Mouse (Mus musculus) lung, embryonic 14.5 days (tissue): ENCODE measurements around the gene Neurl3. TPM values are rescaled to one million over a fixed set of nuclear protein-coding genes. Genes with fewer than 3 reads are reported as not detected.

ENCODE experiments used
- ATAC-seq: fragments of 200-750 bp; cut with Nextera tagmentation; 2 replicates; pipeline ENCODE4 v1.8.0; 2017; ENCODE audit warnings: mild to moderate bottlenecking, moderate TSS enrichment, moderate library complexity; ENCODE audit not compliant: insufficient read depth
- DNase-seq: peaks from one replicate; pipeline ENCODE4 v3.0.0-alpha.2; 2015
- H3K27ac ChIP-seq: fragments of 300-500 bp; sonication (generic); 2 replicates; pipeline ENCODE4 v1.5.1; 2014; ENCODE audit warnings: low read depth, mild to moderate bottlenecking, moderate library complexity
- H3K27me3 ChIP-seq: fragments of 300-500 bp; sonication (generic); 2 replicates; pipeline ENCODE4 v1.6.1; 2014; ENCODE audit warnings: low read length, control low read depth; ENCODE audit not compliant: insufficient read depth
- H3K36me3 ChIP-seq: fragments of 300-500 bp; sonication (generic); 2 replicates; pipeline ENCODE4 v1.6.1; 2014; ENCODE audit warnings: control low read depth; ENCODE audit not compliant: insufficient read depth
- H3K4me1 ChIP-seq: fragments of 300-500 bp; sonication (generic); 2 replicates; pipeline ENCODE4 v1.6.1; 2014; ENCODE audit warnings: antibody characterized with exemption, control low read depth; ENCODE audit not compliant: insufficient read depth
- H3K4me2 ChIP-seq: fragments of 300-500 bp; sonication (generic); 2 replicates; pipeline ENCODE4 v1.6.1; 2014; ENCODE audit warnings: mild to moderate bottlenecking
- H3K4me3 ChIP-seq: fragments of 300-500 bp; sonication (generic); 2 replicates; pipeline ENCODE4 v1.5.1; 2014; ENCODE audit warnings: low read depth, low read length
- H3K9ac ChIP-seq: fragments of 300-500 bp; sonication (generic); 2 replicates; pipeline ENCODE4 v1.6.1; 2014
- H3K9me3 ChIP-seq: fragments of 300-500 bp; sonication (generic); 2 replicates; pipeline ENCODE4 v1.6.1; 2016; ENCODE audit warnings: low read depth, low read length, control low read depth
- CTCF ChIP-seq: IDR thresholded peaks from 2 replicates; pipeline ENCODE4 v1.5.1; 2016; ENCODE audit warnings: antibody characterized with exemption, low read depth
- WGBS: fragments of 180-500 bp; shearing (Covaris S2); extraction: QIAGEN DNeasy Blood & Tissue Kit; methylation state at CpG from one replicate; pipeline ENCODE4 v1.1.7; 2014; 5-methylcytosine and 5-hydroxymethylcytosine counted together
- polyA plus RNA-seq: library from polyadenylated mRNA; unstranded; fragments of >200 nt; fragmentation: Nextera tagmentation; extraction: Ambion mirVana; gene quantifications from 2 replicates; pipeline ENCODE4 v1.2.1, GENCODE M21; 2014

Gene Neurl3
- polyA plus RNA-seq, 1 experiment from 2014 or later = 2.6 TPM

- H3K9me3 ChIP-seq = peaks cover 4% of the 10 kb centered on the region; the same call in 1 of the 2 replicates
- no peaks in the 10 kb centered on the region for H3K36me3 ChIP-seq
- H3K4me1 ChIP-seq = no peaks in the 10 kb centered on the region
- ATAC-seq (no peak), DNase-seq (no peak)
- no peak overlapping the region for H3K4me3 ChIP-seq
- no peak overlapping the region for H3K27ac ChIP-seq
- 82% methylated on average over 2 of the region's 2 CpGs for WGBS
- H3K9ac ChIP-seq = no peak overlapping the region
- H3K4me2 ChIP-seq = no peak overlapping the region
- no peak for TF ChIP-seq CTCF
- H3K27me3 ChIP-seq = peaks cover 13% of the 10 kb centered on the region; the same call in 1 of the 2 replicates
Measured at GRCm38 (mm10) chr1:36259281-36259680, 15.2 kb downstream of the Neurl3 start.

DNA sequence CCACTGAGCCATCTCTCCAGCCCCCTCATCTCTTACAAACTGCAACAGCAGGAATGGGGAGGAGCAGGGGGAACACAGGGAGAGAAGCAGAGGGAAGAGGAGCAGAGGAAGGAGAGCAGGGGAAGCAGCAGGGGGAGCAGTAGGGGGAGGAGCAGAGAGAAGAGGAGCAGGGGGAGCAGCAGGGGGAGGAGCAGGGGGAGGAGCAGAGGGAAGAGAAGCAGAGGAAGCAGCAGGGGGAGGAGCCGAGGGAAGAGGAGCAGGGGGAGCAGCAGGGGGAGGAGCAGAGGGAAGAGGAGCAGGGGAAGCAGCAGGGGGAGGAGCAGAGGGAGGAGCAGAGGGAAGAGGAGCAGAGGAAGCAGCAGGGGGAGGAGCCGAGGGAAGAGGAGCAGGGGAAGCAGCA, 15.8 kb downstream of the Neurl3 start:
- ATAC-seq = no peak
- peaks cover 4% of the 10 kb centered on the region; the same call in 1 of the 2 replicates for H3K9me3 ChIP-seq
- H3K27me3 ChIP-seq = peaks cover 15% of the 10 kb centered on the region; the same call in 1 of the 2 replicates

GRCm38 (mm10) chr1:36257276-36257675, 17.2 kb downstream of the Neurl3 start:
- H3K9me3 ChIP-seq = peaks cover 4% of the 10 kb centered on the region; the same call in 1 of the 2 replicates
- peaks cover 15% of the 10 kb centered on the region; the same call in 1 of the 2 replicates for H3K27me3 ChIP-seq
- H3K27ac ChIP-seq = no peak overlapping the region
- no peaks in the 10 kb centered on the region for H3K4me1 ChIP-seq
- DNase-seq (no peak), ATAC-seq (no peak)
- H3K4me3 ChIP-seq = no peak overlapping the region
- TF ChIP-seq CTCF = no peak
- no peak overlapping the region for H3K9ac ChIP-seq
- WGBS = 78% methylated on average over 8 of the region's 8 CpGs
- H3K36me3 ChIP-seq = no peaks in the 10 kb centered on the region
- no peak overlapping the region for H3K4me2 ChIP-seq

More for the DNA sequence above, 15.8 kb downstream of the Neurl3 start:
- H3K4me3 ChIP-seq = no peak overlapping the region
- no peaks in the 10 kb centered on the region for H3K36me3 ChIP-seq
- H3K4me1 ChIP-seq = no peaks in the 10 kb centered on the region
- H3K27ac ChIP-seq = no peak overlapping the region
- DNase-seq = no peak
- no peak overlapping the region for H3K4me2 ChIP-seq
- TF ChIP-seq CTCF = no peak
- no peak overlapping the region for H3K9ac ChIP-seq
- WGBS = 50% methylated on average over 2 of the region's 2 CpGs

DNA sequence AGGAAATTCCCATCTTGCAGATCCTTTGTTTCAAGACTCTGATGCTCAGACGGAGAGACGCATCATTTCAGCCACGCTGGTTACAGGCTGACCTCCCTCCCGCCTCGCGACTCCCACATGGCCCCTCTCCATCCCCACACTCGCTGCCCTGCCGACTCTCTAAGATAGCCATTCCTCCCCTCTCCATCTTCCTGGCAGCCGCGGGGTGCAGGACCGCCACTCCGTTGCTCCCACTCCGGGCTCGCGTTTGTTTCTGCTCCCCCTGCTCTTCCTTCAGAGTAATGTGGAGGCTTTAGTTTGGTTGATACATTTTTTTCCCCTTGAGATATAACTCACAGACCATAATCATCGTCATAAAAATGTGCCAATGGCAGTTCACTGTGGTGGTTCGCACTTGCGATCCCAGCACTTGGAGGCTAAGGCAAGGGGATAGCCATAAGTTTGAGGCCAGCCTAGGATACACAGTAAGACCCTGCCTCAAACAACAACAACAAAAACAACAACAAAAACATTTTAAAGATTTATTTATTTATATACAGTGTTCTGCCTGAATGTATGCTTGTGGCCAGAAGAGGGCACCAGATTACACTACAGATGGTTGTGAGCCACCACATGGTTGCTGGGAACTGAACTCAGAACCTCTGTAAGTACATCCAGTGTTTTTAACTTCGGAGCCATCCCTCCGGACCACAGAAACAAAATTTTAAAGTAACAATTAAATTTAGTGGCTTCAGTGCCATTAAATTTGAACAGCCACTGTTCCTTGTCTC, 18.4 kb downstream of the Neurl3 start:
- no peak overlapping the region for H3K9ac ChIP-seq
- no peak overlapping the region for H3K4me3 ChIP-seq
- no peaks in the 10 kb centered on the region for H3K36me3 ChIP-seq
- H3K27me3 ChIP-seq = peaks cover 15% of the 10 kb centered on the region; the same call in 1 of the 2 replicates
- no peaks in the 10 kb centered on the region for H3K4me1 ChIP-seq
- ATAC-seq (no peak), DNase-seq (no peak)
- TF ChIP-seq CTCF = peak; percentile 31; the same call in 1 of the 2 replicates
- WGBS = 26% methylated on average over 20 of the region's 20 CpGs
- peaks cover 4% of the 10 kb centered on the region; the same call in 1 of the 2 replicates for H3K9me3 ChIP-seq
- no peak overlapping the region for H3K4me2 ChIP-seq
- H3K27ac ChIP-seq = no peak overlapping the region

DNA sequence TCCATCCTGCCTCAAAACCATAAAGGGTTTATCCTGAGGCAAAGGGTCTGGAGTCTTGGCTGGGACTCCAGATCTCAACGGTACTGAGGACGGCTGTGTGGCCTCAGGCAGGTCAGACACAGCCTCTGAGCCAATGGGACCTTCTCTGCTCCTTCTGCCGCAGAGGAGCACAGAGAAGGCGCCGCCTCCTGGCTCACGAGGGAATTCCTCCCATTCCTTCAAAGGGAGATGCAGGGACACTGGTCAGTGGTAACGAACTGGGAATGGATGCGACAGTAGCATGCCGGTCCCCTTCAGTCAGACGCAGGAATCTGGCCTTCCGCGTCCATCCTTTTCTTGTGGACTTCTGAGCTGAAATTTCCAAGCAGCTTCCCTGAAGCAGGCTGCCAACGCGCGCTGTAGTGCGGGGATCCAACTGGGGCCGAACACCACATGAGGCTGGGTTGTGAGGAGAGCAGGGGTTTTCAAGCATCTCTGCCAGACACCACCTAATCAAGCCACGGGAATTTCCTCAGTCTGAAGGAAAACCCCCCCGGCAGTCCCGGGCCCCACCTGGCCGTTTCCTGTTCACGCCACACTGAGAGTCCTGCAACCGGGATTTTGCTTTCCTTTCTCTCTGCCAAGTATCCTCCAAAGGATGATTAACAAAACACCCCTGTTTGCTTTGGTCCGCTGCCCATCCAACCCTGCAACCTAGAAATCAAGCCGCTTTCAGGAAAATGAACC, 19.7 kb downstream of the Neurl3 start:
- peaks cover 15% of the 10 kb centered on the region; the same call in 1 of the 2 replicates for H3K27me3 ChIP-seq
- peak overlapping the region; percentile 6; the same call in 1 of the 2 replicates for H3K4me3 ChIP-seq
- peak; percentile 63 for DNase-seq
- 6% methylated on average over 25 of the region's 25 CpGs for WGBS
- H3K4me1 ChIP-seq = no peaks in the 10 kb centered on the region
- H3K27ac ChIP-seq = no peak overlapping the region
- peak overlapping the region; percentile 41 for H3K9ac ChIP-seq
- no peaks in the 10 kb centered on the region for H3K36me3 ChIP-seq
- peaks cover 4% of the 10 kb centered on the region; the same call in 1 of the 2 replicates for H3K9me3 ChIP-seq
- TF ChIP-seq CTCF = peak; percentile 74
- peak overlapping the region; percentile 50 for H3K4me2 ChIP-seq
- no peak for ATAC-seq

DNA sequence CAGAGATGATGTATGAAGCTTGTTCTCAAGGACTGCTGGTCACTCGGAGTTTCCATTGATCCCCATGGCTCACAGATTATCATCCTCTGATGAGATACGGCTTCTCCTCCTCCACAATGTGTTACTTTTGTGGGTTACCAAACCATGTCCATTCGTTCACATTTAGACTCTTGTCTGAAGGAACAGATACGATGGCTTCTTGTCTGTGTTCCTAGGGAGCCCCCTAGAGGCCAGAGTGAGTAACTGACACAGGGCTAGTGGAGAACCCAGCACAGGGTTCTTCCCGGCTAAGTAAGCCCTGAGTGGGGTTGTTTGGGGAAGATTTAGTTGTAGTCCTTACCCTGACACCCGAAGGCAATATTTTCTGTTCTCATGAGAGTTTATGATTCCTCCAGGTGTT, 21.7 kb downstream of the Neurl3 start:
- ATAC-seq (peak; percentile 66; the same call in 1 of the 2 replicates), DNase-seq (peak; percentile 90)
- H3K9ac ChIP-seq = no peak overlapping the region
- peaks cover 4% of the 10 kb centered on the region; the same call in 1 of the 2 replicates for H3K9me3 ChIP-seq
- H3K4me3 ChIP-seq = no peak overlapping the region
- WGBS = 4% methylated on average over 6 of the region's 6 CpGs
- no peaks in the 10 kb centered on the region for H3K36me3 ChIP-seq
- H3K27me3 ChIP-seq = peaks cover 15% of the 10 kb centered on the region; the same call in 1 of the 2 replicates
- H3K27ac ChIP-seq = no peak overlapping the region
- peak; percentile 91 for TF ChIP-seq CTCF
- no peak overlapping the region for H3K4me2 ChIP-seq
- no peaks in the 10 kb centered on the region for H3K4me1 ChIP-seq

DNA sequence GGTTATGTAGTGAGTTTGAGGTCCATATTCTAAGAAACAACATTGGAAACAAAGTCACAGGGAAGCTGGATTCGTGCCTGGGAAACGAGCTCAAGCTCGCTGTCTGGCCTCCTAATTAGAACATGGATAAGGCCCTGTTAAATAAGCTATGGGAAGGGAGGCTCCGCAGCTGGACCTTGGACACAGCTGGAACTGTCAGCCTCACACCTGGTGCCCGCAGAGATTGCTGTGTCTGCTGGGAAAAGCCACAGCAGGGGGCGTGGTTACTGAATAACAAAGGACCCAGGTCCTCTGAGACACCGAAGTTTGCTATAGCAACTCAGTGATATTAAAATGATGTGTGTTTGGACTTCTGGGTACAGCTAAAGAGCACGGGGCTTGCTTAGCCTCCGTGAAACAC, 23.1 kb downstream of the Neurl3 start:
- Histone ChIP-seq H3K9me3 (peaks cover 2% of the 10 kb centered on the region; the same call in 1 of the 2 replicates), H3K9ac (no peak overlapping the region), H3K27me3 (peaks cover 15% of the 10 kb centered on the region; the same call in 1 of the 2 replicates), H3K27ac (no peak overlapping the region), H3K4me3 (no peak overlapping the region), H3K36me3 (no peaks in the 10 kb centered on the region), H3K4me1 (no peaks in the 10 kb centered on the region), H3K4me2 (no peak overlapping the region)
- TF ChIP-seq CTCF = no peak
- DNase-seq (no peak), ATAC-seq (no peak)
- 10% methylated on average over 9 of the region's 9 CpGs for WGBS
